Mouse (Mus musculus) brain, embryonic 18.5 days (tissue): ENCODE results near the gene Rad18.

ENCODE experiments used
- DNase-seq: peaks from one replicate; pipeline ENCODE4 v3.0.0-alpha.2; 2012; ENCODE audit warnings: low read depth, low spot score

The Rad18 gene

GRCm38 (mm10) chr6:112686485-112686884 is 10.0 kb downstream of the Rad18 start:
- no peak for DNase-seq

- no peak for DNase-seq
These were observed 12.4 kb downstream of the Rad18 start for GRCm38 (mm10) chr6:112684065-112684464.

GRCm38 (mm10) chr6:112632071-112632470 is 64.4 kb downstream of the Rad18 start:
- DNase-seq, result no peak

GRCm38 (mm10) chr6:112630291-112630690 is 66.2 kb downstream of the Rad18 start:
- DNase-seq, result no peak

GRCm38 (mm10) chr6:112628301-112628700 is 68.2 kb downstream of the Rad18 start:
- no peak for DNase-seq

- DNase-seq, result no peak
These were observed 74.2 kb downstream of the Rad18 start for GRCm38 (mm10) chr6:112622321-112622720.

GRCm38 (mm10) chr6:112620027-112620426 is 76.5 kb downstream of the Rad18 start:
- DNase-seq, result no peak

GRCm38 (mm10) chr6:112617728-112618318 is 78.7 kb downstream of the Rad18 start:
- DNase-seq, result no peak

- DNase-seq, result no peak
These were observed 87.5 kb downstream of the Rad18 start for GRCm38 (mm10) chr6:112609027-112609426.

- no peak for DNase-seq
These were observed 92.6 kb downstream of the Rad18 start for GRCm38 (mm10) chr6:112603866-112604265.

- DNase-seq, result no peak
These were observed 101.5 kb downstream of the Rad18 start for GRCm38 (mm10) chr6:112594971-112595370.

- no peak for DNase-seq
These were observed 108.6 kb downstream of the Rad18 start for GRCm38 (mm10) chr6:112587912-112588311.

- DNase-seq, result no peak
These were observed 109.5 kb downstream of the Rad18 start for GRCm38 (mm10) chr6:112586999-112587398.

GRCm38 (mm10) chr6:112584961-112585360 is 111.5 kb downstream of the Rad18 start:
- DNase-seq, result no peak

GRCm38 (mm10) chr6:112582022-112582421 is 114.5 kb downstream of the Rad18 start:
- DNase-seq, result no peak

- DNase-seq, result no peak
These were observed 119.3 kb downstream of the Rad18 start for GRCm38 (mm10) chr6:112577198-112577597.

- no peak for DNase-seq
These were observed 121.9 kb downstream of the Rad18 start for GRCm38 (mm10) chr6:112574558-112574957.

- no peak for DNase-seq
These were observed 126.1 kb downstream of the Rad18 start for GRCm38 (mm10) chr6:112570413-112570812.
